Mouse (Mus musculus): Measurements from ENCODE around the gene Svop.

GRCm38 (mm10) chr5:114040508-114040907, 50.9 kb downstream of the Svop start:
- no peak for TF ChIP-seq EP300 (optimal IDR thresholded peaks at IDR 0.05)
- TF ChIP-seq CTCF (IDR thresholded peaks at IDR 0.05; ENCODE audit: low read depth): no peak
